Mouse (Mus musculus): ENCODE measurements around the gene Cxcl9. TPM values are rescaled to one million over a fixed set of nuclear protein-coding genes. Genes with fewer than 3 reads are reported as not detected.

Gene Cxcl9
- total and polyA plus RNA-seq, 2 experiments from 2014 or later: not detected

GRCm38 (mm10) chr5:92331635-92332338 lies 3.9 kb upstream of the Cxcl9 start, which contains the start of gene Art3:
Gene Art3 (plus strand): TSS chr5:92331827.
- no peak for DNase-seq (ENCODE audit: low spot score)
- Histone ChIP-seq H3K36me3 (ENCODE audit: insufficient read depth, low read length) (no peaks in the 10 kb centered on the region), H3K9me3 (ENCODE audit: low read length) (no peaks in the 10 kb centered on the region), H3K4me3 (ENCODE audit: low read depth, low read length) (no peak within 1 kb of the TSS), H3K4me1 (ENCODE audit: insufficient read depth, low read length) (no peaks in the 10 kb centered on the region), H3K27me3 (ENCODE audit: insufficient read depth, low read length) (no peaks in the 10 kb centered on the region), H3K4me2 (ENCODE audit: low read depth, low read length, poor library complexity, severe bottlenecking) (0 out of 2 replicates have a peak within 1 kb of the TSS, but pooled peaks have one; percentile 9), H3K9ac (replicated peaks; ENCODE audit: low read length, poor library complexity, severe bottlenecking) (no peak within 1 kb of the TSS), H3K27ac (ENCODE audit: low read depth, low read length) (no peak within 1 kb of the TSS)
- no peak for TF ChIP-seq CTCF (IDR thresholded peaks at IDR 0.05)
- WGBS: 96% methylated on average over 17 of the region's 17 CpGs
- ATAC-seq (ENCODE audit: low FRiP score): no peak

GRCm38 (mm10) chr5:92331122-92331521 lies 3.2 kb upstream of the Cxcl9 start:
- DNase-seq (ENCODE audit: low spot score) (no peak), ATAC-seq (ENCODE audit: low FRiP score) (no peak)
- Histone ChIP-seq H3K9ac (replicated peaks; ENCODE audit: low read length, poor library complexity, severe bottlenecking) (no peak overlapping the region), H3K4me3 (ENCODE audit: low read depth, low read length) (no peak overlapping the region), H3K4me1 (ENCODE audit: insufficient read depth, low read length) (no peaks in the 10 kb centered on the region), H3K27ac (ENCODE audit: low read depth, low read length) (no peak overlapping the region), H3K4me2 (ENCODE audit: low read depth, low read length, poor library complexity, severe bottlenecking) (no peak overlapping the region), H3K36me3 (ENCODE audit: insufficient read depth, low read length) (no peaks in the 10 kb centered on the region), H3K9me3 (ENCODE audit: low read length) (no peaks in the 10 kb centered on the region), H3K27me3 (ENCODE audit: insufficient read depth, low read length) (no peaks in the 10 kb centered on the region)
- 91% methylated on average over 12 of the region's 12 CpGs for WGBS
- no peak for TF ChIP-seq CTCF (IDR thresholded peaks at IDR 0.05)

- Histone ChIP-seq H3K4me1 (ENCODE audit: insufficient read depth, low read length) (no peaks in the 10 kb centered on the region), H3K27me3 (ENCODE audit: insufficient read depth, low read length) (no peaks in the 10 kb centered on the region), H3K9me3 (ENCODE audit: low read length) (no peaks in the 10 kb centered on the region), H3K27ac (ENCODE audit: low read depth, low read length) (no peak overlapping the region), H3K4me3 (ENCODE audit: low read depth, low read length) (no peak overlapping the region), H3K9ac (replicated peaks; ENCODE audit: low read length, poor library complexity, severe bottlenecking) (no peak overlapping the region), H3K36me3 (ENCODE audit: insufficient read depth, low read length) (no peaks in the 10 kb centered on the region), H3K4me2 (ENCODE audit: low read depth, low read length, poor library complexity, severe bottlenecking) (no peak overlapping the region)
- WGBS: 82% methylated on average over 6 of the region's 6 CpGs
- ATAC-seq (ENCODE audit: low FRiP score): no peak
- DNase-seq (ENCODE audit: low spot score): no peak
- no peak for TF ChIP-seq CTCF (IDR thresholded peaks at IDR 0.05)
These were observed 512 bp downstream of the Cxcl9 start for GRCm38 (mm10) chr5:92327367-92327766.

GRCm38 (mm10) chr5:92323264-92323663 lies 4.6 kb downstream of the Cxcl9 start:
- no peak overlapping the region for H3K4me2 ChIP-seq (ENCODE audit: low read depth, low read length, poor library complexity, severe bottlenecking)
- TF ChIP-seq CTCF (IDR thresholded peaks at IDR 0.05): no peak
- H3K4me1 ChIP-seq (ENCODE audit: insufficient read depth, low read length): no peaks in the 10 kb centered on the region
- no peaks in the 10 kb centered on the region for H3K36me3 ChIP-seq (ENCODE audit: insufficient read depth, low read length)
- no peaks in the 10 kb centered on the region for H3K9me3 ChIP-seq (ENCODE audit: low read length)
- H3K4me3 ChIP-seq (ENCODE audit: low read depth, low read length): no peak overlapping the region
- no peak overlapping the region for H3K9ac ChIP-seq (replicated peaks; ENCODE audit: low read length, poor library complexity, severe bottlenecking)
- H3K27ac ChIP-seq (ENCODE audit: low read depth, low read length): no peak overlapping the region
- WGBS: 87% methylated on average over 5 of the region's 5 CpGs
- ATAC-seq (ENCODE audit: low FRiP score) (no peak), DNase-seq (ENCODE audit: low spot score) (peak; percentile 12)
- no peaks in the 10 kb centered on the region for H3K27me3 ChIP-seq (ENCODE audit: insufficient read depth, low read length)

GRCm38 (mm10) chr5:92322612-92323011 lies 5.3 kb downstream of the Cxcl9 start:
- H3K4me3 ChIP-seq (ENCODE audit: low read depth, low read length): no peak overlapping the region
- no peak overlapping the region for H3K9ac ChIP-seq (replicated peaks; ENCODE audit: low read length, poor library complexity, severe bottlenecking)
- ATAC-seq (ENCODE audit: low FRiP score) (no peak), DNase-seq (ENCODE audit: low spot score) (no peak)
- no peak for TF ChIP-seq CTCF (IDR thresholded peaks at IDR 0.05)
- H3K9me3 ChIP-seq (ENCODE audit: low read length): no peaks in the 10 kb centered on the region
- H3K27ac ChIP-seq (ENCODE audit: low read depth, low read length): no peak overlapping the region
- 83% methylated on average over 4 of the region's 4 CpGs for WGBS
- no peaks in the 10 kb centered on the region for H3K4me1 ChIP-seq (ENCODE audit: insufficient read depth, low read length)
- H3K27me3 ChIP-seq (ENCODE audit: insufficient read depth, low read length): no peaks in the 10 kb centered on the region
- no peak overlapping the region for H3K4me2 ChIP-seq (ENCODE audit: low read depth, low read length, poor library complexity, severe bottlenecking)
- H3K36me3 ChIP-seq (ENCODE audit: insufficient read depth, low read length): no peaks in the 10 kb centered on the region

GRCm38 (mm10) chr5:92321631-92322400 lies 6.1 kb downstream of the Cxcl9 start:
- Histone ChIP-seq H3K27ac (ENCODE audit: low read depth, low read length) (no peak overlapping the region), H3K9me3 (ENCODE audit: low read length) (no peaks in the 10 kb centered on the region), H3K36me3 (ENCODE audit: insufficient read depth, low read length) (no peaks in the 10 kb centered on the region), H3K4me3 (ENCODE audit: low read depth, low read length) (no peak overlapping the region), H3K4me2 (ENCODE audit: low read depth, low read length, poor library complexity, severe bottlenecking) (no peak overlapping the region), H3K9ac (replicated peaks; ENCODE audit: low read length, poor library complexity, severe bottlenecking) (no peak overlapping the region), H3K27me3 (ENCODE audit: insufficient read depth, low read length) (no peaks in the 10 kb centered on the region), H3K4me1 (ENCODE audit: insufficient read depth, low read length) (no peaks in the 10 kb centered on the region)
- no peak for TF ChIP-seq CTCF (IDR thresholded peaks at IDR 0.05)
- 77% methylated on average over 8 of the region's 8 CpGs for WGBS
- ATAC-seq (ENCODE audit: low FRiP score) (no peak), DNase-seq (ENCODE audit: low spot score) (no peak)

Measured in midbrain, postnatal 0 days (tissue).